Comparison of ENCODE assay signal across 15 mouse cellular contexts in the genomic region with DNA sequence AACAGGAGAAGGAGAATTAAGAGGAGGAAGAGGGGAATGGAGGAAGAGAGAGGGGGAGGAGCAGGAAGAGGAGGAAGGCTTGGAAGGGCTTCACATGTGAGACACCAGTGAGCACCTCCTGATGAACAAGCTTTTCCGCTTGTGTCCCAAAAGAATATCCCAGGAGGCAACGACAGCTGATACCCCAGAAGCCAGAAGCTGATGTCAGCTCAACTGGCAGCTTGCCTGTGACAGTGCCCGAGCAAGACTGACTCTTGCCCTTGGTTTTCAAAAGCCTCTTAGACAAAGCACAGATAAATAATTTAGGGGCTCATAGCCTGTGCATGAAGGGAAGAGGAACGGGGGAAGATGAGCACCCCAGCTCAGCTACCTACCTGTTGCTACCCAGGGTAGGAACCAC.
DNase-seq lines count a peak whose midpoint lies in the region; ATAC-seq and TF ChIP-seq lines count a peak whose summit lies in the region.
"Had no signal": no experiment of that assay in that cellular context is flagged by ENCODE, and none has a peak within 500 bp of the region (broad histone marks: within the 10 kb centered on the region; RNA-seq: fewer than 3 reads in every experiment).

No protein-coding gene starts in this region.

- no peaks in the 10 kb centered on the region for H3K36me3 ChIP-seq in embryonic facial prominence, embryonic 13.5 days
- H3K36me3 ChIP-seq in embryonic facial prominence, embryonic 10.5 days (replicated peaks) = no peaks in the 10 kb centered on the region
- H3K36me3 ChIP-seq in myocyte (ENCODE audit: control insufficient read depth, insufficient read depth) = no peaks in the 10 kb centered on the region
- H3K36me3 ChIP-seq: hindbrain, embryonic 15.5 days; kidney, embryonic 15.5 days had no signal

- no peak for TF ChIP-seq POLR2A in myocyte (IDR thresholded peaks at IDR 0.05; ENCODE audit: insufficient read length, low read depth)

- WGBS in embryonic facial prominence, embryonic 13.5 days = 68% methylated on average over 4 of the region's 4 CpGs
- WGBS in embryonic facial prominence, embryonic 10.5 days = 74% methylated on average over 4 of the region's 4 CpGs

- H3K27me3 ChIP-seq in embryonic facial prominence, embryonic 13.5 days = no peaks in the 10 kb centered on the region
- H3K27me3 ChIP-seq in embryonic facial prominence, embryonic 10.5 days (replicated peaks; ENCODE audit: low read depth, poor library complexity, severe bottlenecking) = no peaks in the 10 kb centered on the region
- no peaks in the 10 kb centered on the region for H3K27me3 ChIP-seq in myocyte (ENCODE audit: control insufficient read depth, insufficient read depth, insufficient read length)
- H3K27me3 ChIP-seq: hindbrain, embryonic 15.5 days; kidney, embryonic 15.5 days; Patski had no signal

- H3ac ChIP-seq in myocyte (ENCODE audit: control insufficient read depth, insufficient read length) = no peak overlapping the region

- H3K9ac ChIP-seq in embryonic facial prominence, embryonic 13.5 days = no peak overlapping the region
- H3K9ac ChIP-seq: hindbrain, embryonic 15.5 days; kidney, embryonic 15.5 days had no signal

- no peak for ATAC-seq in embryonic facial prominence, embryonic 13.5 days (ENCODE audit: insufficient number of reproducible peaks, insufficient read depth, low FRiP score, low TSS enrichment, low read depth)
- ATAC-seq: Patski had no signal

- no peak overlapping the region for H3K4me3 ChIP-seq in embryonic facial prominence, embryonic 13.5 days
- no peak overlapping the region for H3K4me3 ChIP-seq in embryonic facial prominence, embryonic 10.5 days
- H3K4me3 ChIP-seq in myocyte = no peak overlapping the region
- H3K4me3 ChIP-seq: hindbrain, embryonic 15.5 days; kidney, embryonic 15.5 days; left cerebral cortex, adult 2 months had no signal

- H3K27ac ChIP-seq in embryonic facial prominence, embryonic 13.5 days = peak overlapping the region; percentile 28; the same call in 1 of the 2 replicates
- no peak overlapping the region for H3K27ac ChIP-seq in embryonic facial prominence, embryonic 10.5 days (replicated peaks)
- H3K27ac ChIP-seq: hindbrain, embryonic 15.5 days; kidney, embryonic 15.5 days; left cerebral cortex, adult 2 months; macrophage had no signal

- no peaks in the 10 kb centered on the region for H3K9me3 ChIP-seq in embryonic facial prominence, embryonic 13.5 days
- H3K9me3 ChIP-seq in embryonic facial prominence, embryonic 10.5 days = no peaks in the 10 kb centered on the region
- H3K9me3 ChIP-seq: hindbrain, embryonic 15.5 days; kidney, embryonic 15.5 days had no signal

- H3K79me2 ChIP-seq in myocyte (ENCODE audit: control insufficient read depth, insufficient read depth) = no peaks in the 10 kb centered on the region

- H3K4me2 ChIP-seq in embryonic facial prominence, embryonic 13.5 days = no peak overlapping the region
- H3K4me2 ChIP-seq in myocyte (ENCODE audit: low read depth) = peak overlapping the region; percentile 21
- H3K4me2 ChIP-seq: hindbrain, embryonic 15.5 days; kidney, embryonic 15.5 days had no signal

- no peak for DNase-seq in embryonic facial prominence, embryonic 10.5 days (ENCODE audit: low spot score)
- peak; percentile 21 for DNase-seq in lung, postnatal 14 days
- DNase-seq in lung, postnatal 25 days (ENCODE audit: low spot score) = no peak
- DNase-seq in cerebellum, postnatal 10 days = peak; percentile 57 to 61
- no peak for DNase-seq in embryo, embryonic 11 days
- no peak for DNase-seq in urinary bladder, adult 2 months (ENCODE audit: low spot score)
- DNase-seq: spleen, adult 18-20 months; thymus, adult 18-20 months had no signal

- H3K4me1 ChIP-seq in embryonic facial prominence, embryonic 13.5 days = peaks cover 14% of the 10 kb centered on the region
- no peaks in the 10 kb centered on the region for H3K4me1 ChIP-seq in embryonic facial prominence, embryonic 10.5 days
- H3K4me1 ChIP-seq: hindbrain, embryonic 15.5 days; kidney, embryonic 15.5 days had no signal

TF ChIP-seq in myocyte, 11 proteins besides CTCF, POLR2A, EP300 and RAD21:
- peak in 2 of 3 experiments; percentile 42 to 57 for TF ChIP-seq MYOD1 (IDR thresholded peaks at IDR 0.05; ENCODE audit: control insufficient read depth in 1 of 3, insufficient read length in 2 of 3, low read depth in 2 of 3)
- no peak for TF ChIP-seq POLR2AphosphoS2 (IDR thresholded peaks at IDR 0.05; ENCODE audit: insufficient read length, low read depth)
- no peak for TF ChIP-seq E2F4 (IDR thresholded peaks at IDR 0.05; ENCODE audit: insufficient read depth)
- TF ChIP-seq REST (IDR thresholded peaks at IDR 0.05; ENCODE audit: insufficient read depth, insufficient read length) = no peak
- TF ChIP-seq USF1 (IDR thresholded peaks at IDR 0.05; ENCODE audit: low read depth) = no peak
- no peak for TF ChIP-seq MAX (IDR thresholded peaks at IDR 0.05; ENCODE audit: low read depth)
- no peak for TF ChIP-seq CEBPB (IDR thresholded peaks at IDR 0.05; ENCODE audit: insufficient read depth, poor library complexity, severe bottlenecking)
- TF ChIP-seq SRF (IDR thresholded peaks at IDR 0.05; ENCODE audit: control insufficient read depth, insufficient read length, low read depth) = no peak
- peak in 2 of 3 experiments; percentile 32 to 42 for TF ChIP-seq MYOG (IDR thresholded peaks at IDR 0.05; ENCODE audit: control insufficient read depth in 1 of 3, insufficient read depth in 1 of 3, insufficient read length in 2 of 3, low read depth in 2 of 3)
- no peak for TF ChIP-seq TCF12 (IDR thresholded peaks at IDR 0.05; ENCODE audit: insufficient read depth, poor library complexity, severe bottlenecking)
- TF ChIP-seq TCF3 (IDR thresholded peaks at IDR 0.05; ENCODE audit: insufficient read length, low read depth) = no peak
TF ChIP-seq in myocyte: peak in this region for 2.

Comparison
In these comparisons a context has a peak if more than half of its experiments do, and no peak if none do; other contexts are left out.
1. DNase-seq: peak in lung, postnatal 14 days (single experiment) and cerebellum, postnatal 10 days (2 of 2); none in embryonic facial prominence, embryonic 10.5 days (single experiment), lung, postnatal 25 days (single experiment), embryo, embryonic 11 days (single experiment) and urinary bladder, adult 2 months (single experiment).